Mouse (Mus musculus) stomach, postnatal 0 days (tissue): Measurements from ENCODE around the gene Kcnh6. TPM values are rescaled to one million over a fixed set of nuclear protein-coding genes. Genes with fewer than 3 reads are reported as not detected.
A peak's percentile ranks its signal among the peaks of the same experiment; 100 is the strongest.
"Not testable (repeated sequence)": the region's sequence is repeated elsewhere in the genome, so short reads cannot be mapped to it uniquely, and the experiment has no call there.

Experiments used
- ATAC-seq: fragments of 200-750 bp; cut with Nextera tagmentation; 2 replicates; pipeline ENCODE4 v1.8.0; 2017; ENCODE audit not compliant: low FRiP score, low TSS enrichment
- DNase-seq: peaks from one replicate; pipeline ENCODE4 v3.0.0-alpha.2; 2016; ENCODE audit warnings: low spot score
- H3K27ac ChIP-seq: fragments of 300-500 bp; sonication (generic); replicated peaks from 2 replicates; pipeline ENCODE4 v1.5.1; 2014; ENCODE audit warnings: mild to moderate bottlenecking, control low read depth
- H3K27me3 ChIP-seq: fragments of 300-500 bp; sonication (generic); 2 replicates; pipeline ENCODE4 v1.6.1; 2014; ENCODE audit warnings: low read length; ENCODE audit not compliant: control insufficient read depth, insufficient read depth
- H3K36me3 ChIP-seq: fragments of 300-500 bp; sonication (generic); 2 replicates; pipeline ENCODE4 v1.6.1; 2014; ENCODE audit warnings: low read length, mixed read lengths; ENCODE audit not compliant: control insufficient read depth, insufficient read depth
- H3K4me1 ChIP-seq: fragments of 300-500 bp; sonication (generic); replicated peaks from 2 replicates; pipeline ENCODE4 v1.6.1; 2014; ENCODE audit warnings: antibody characterized with exemption; ENCODE audit not compliant: control insufficient read depth, insufficient read depth
- H3K4me2 ChIP-seq: fragments of 300-500 bp; sonication (generic); replicated peaks from 2 replicates; pipeline ENCODE4 v1.6.1; 2014; ENCODE audit warnings: low read depth, mild to moderate bottlenecking, control low read depth, moderate library complexity
- H3K4me3 ChIP-seq: fragments of 300-500 bp; sonication (generic); 2 replicates; pipeline ENCODE4 v1.5.1; 2014; ENCODE audit warnings: low read depth, low read length, control low read depth
- H3K9ac ChIP-seq: fragments of 300-500 bp; sonication (generic); 2 replicates; pipeline ENCODE4 v1.6.1; 2014; ENCODE audit warnings: mild to moderate bottlenecking, low read length, control low read depth, mixed read lengths
- H3K9me3 ChIP-seq: fragments of 300-500 bp; sonication (generic); 2 replicates; pipeline ENCODE4 v1.6.1; 2016; ENCODE audit warnings: low read length; ENCODE audit not compliant: control insufficient read depth
- CTCF ChIP-seq: IDR thresholded peaks from 2 replicates; pipeline ENCODE4 v1.5.1; 2016; ENCODE audit warnings: antibody characterized with exemption, low read depth, mild to moderate bottlenecking, moderate library complexity
- EP300 ChIP-seq: optimal IDR thresholded peaks from 2 replicates; pipeline ENCODE3; 2016; ENCODE audit warnings: antibody characterized with exemption
- WGBS: fragments of 180-500 bp; shearing (Covaris S2); extraction: QIAGEN DNeasy Blood & Tissue Kit; methylation state at CpG from one replicate; pipeline ENCODE4 v1.1.7; 2014; 5-methylcytosine and 5-hydroxymethylcytosine counted together
- polyA plus RNA-seq: library from polyadenylated mRNA; unstranded; fragments of >200 nt; fragmentation: Nextera tagmentation; extraction: Ambion mirVana; gene quantifications from 2 replicates; pipeline ENCODE4 v1.2.1, GENCODE M21; 2015

The Kcnh6 gene
- polyA plus RNA-seq, 1 experiment from 2014 or later = 0.55 TPM

- no peak overlapping the region for H3K27ac ChIP-seq
- 70% methylated on average over 8 of the region's 8 CpGs for WGBS
- no peak overlapping the region for H3K4me2 ChIP-seq
- ATAC-seq (no peak), DNase-seq (no peak)
- H3K27me3 ChIP-seq = no peaks in the 10 kb centered on the region
- peaks cover 34% of the 10 kb centered on the region for H3K36me3 ChIP-seq
- H3K9me3 ChIP-seq = no peaks in the 10 kb centered on the region
- H3K4me1 ChIP-seq = no peaks in the 10 kb centered on the region
- H3K4me3 ChIP-seq = no peak overlapping the region
- H3K9ac ChIP-seq = no peak overlapping the region
- no peak for TF ChIP-seq EP300
These were observed 50.1 kb downstream of the Kcnh6 start for GRCm38 (mm10) chr11:106058020-106058419.

- no peak for ATAC-seq
- H3K27ac ChIP-seq = no peak overlapping the region
- no peaks in the 10 kb centered on the region for H3K4me1 ChIP-seq
- DNase-seq = no peak
- 76% methylated on average over 1 of the region's 1 CpGs for WGBS
- no peak overlapping the region for H3K4me2 ChIP-seq
- H3K4me3 ChIP-seq = no peak overlapping the region
- no peaks in the 10 kb centered on the region for H3K9me3 ChIP-seq
- H3K27me3 ChIP-seq = no peaks in the 10 kb centered on the region
- no peak overlapping the region for H3K9ac ChIP-seq
- TF ChIP-seq EP300 (no peak), CTCF (no peak)
- peaks cover 22% of the 10 kb centered on the region for H3K36me3 ChIP-seq
These were observed 52.6 kb downstream of the Kcnh6 start for GRCm38 (mm10) chr11:106060549-106060948.

- Histone ChIP-seq H3K4me3 (no peak overlapping the region), H3K36me3 (peaks cover 17% of the 10 kb centered on the region; the same call in 1 of the 2 replicates), H3K27ac (no peak overlapping the region), H3K4me1 (no peaks in the 10 kb centered on the region), H3K9me3 (no peaks in the 10 kb centered on the region), H3K27me3 (no peaks in the 10 kb centered on the region), H3K9ac (no peak overlapping the region), H3K4me2 (no peak overlapping the region)
- no peak for DNase-seq
- no peak for TF ChIP-seq CTCF
- no peak for TF ChIP-seq EP300
- 90% methylated on average over 1 of the region's 1 CpGs for WGBS
- no peak for ATAC-seq
These were observed 53.4 kb downstream of the Kcnh6 start for GRCm38 (mm10) chr11:106061311-106061710.

- Histone ChIP-seq H3K4me3 (no peak overlapping the region), H3K4me1 (no peaks in the 10 kb centered on the region), H3K4me2 (no peak overlapping the region), H3K27me3 (no peaks in the 10 kb centered on the region), H3K27ac (no peak overlapping the region), H3K36me3 (0 out of 2 replicates have a peak, but pooled peaks cover 4% of the 10 kb centered on the region), H3K9ac (no peak overlapping the region), H3K9me3 (no peaks in the 10 kb centered on the region)
- TF ChIP-seq CTCF = no peak
- TF ChIP-seq EP300 = no peak
- ATAC-seq = no peak
- no peak for DNase-seq
- 84% methylated on average over 5 of the region's 5 CpGs for WGBS
These were observed 55.8 kb downstream of the Kcnh6 start for GRCm38 (mm10) chr11:106063756-106064155.

GRCm38 (mm10) chr11:106065073-106065922, 57.4 kb downstream of the Kcnh6 start:
- ATAC-seq = no peak
- H3K4me2 ChIP-seq = peak overlapping the region; percentile 69
- H3K27ac ChIP-seq = no peak overlapping the region; the same call in 1 of the 2 replicates
- no peaks in the 10 kb centered on the region for H3K36me3 ChIP-seq
- H3K9me3 ChIP-seq = no peaks in the 10 kb centered on the region
- DNase-seq = no peak
- peak overlapping the region; percentile 82 for H3K4me3 ChIP-seq
- 34% methylated on average over 18 of the region's 18 CpGs for WGBS
- no peaks in the 10 kb centered on the region for H3K27me3 ChIP-seq
- H3K9ac ChIP-seq = peak overlapping the region; percentile 87; the same call in 1 of the 2 replicates
- H3K4me1 ChIP-seq = no peaks in the 10 kb centered on the region
- no peak for TF ChIP-seq CTCF
- TF ChIP-seq EP300 = no peak

GRCm38 (mm10) chr11:106065923-106066571, 58.1 kb downstream of the Kcnh6 start, which contains the start of gene Taco1:
Taco1 (plus strand) TSS chr11:106066061.
- TF ChIP-seq EP300 (no peak), CTCF (peak; percentile 51)
- peak; percentile 98 for DNase-seq
- H3K4me3 ChIP-seq = peak within 1 kb of the TSS; percentile 82
- H3K4me1 ChIP-seq = no peaks in the 10 kb centered on the region
- no peaks in the 10 kb centered on the region for H3K36me3 ChIP-seq
- H3K27me3 ChIP-seq = no peaks in the 10 kb centered on the region
- H3K9ac ChIP-seq = peak within 1 kb of the TSS; percentile 87
- peak within 1 kb of the TSS; percentile 98 for H3K27ac ChIP-seq
- peak within 1 kb of the TSS; percentile 69 for H3K4me2 ChIP-seq
- WGBS = under 1% methylated on average over 49 of the region's 49 CpGs
- ATAC-seq = peak; percentile 97
- no peaks in the 10 kb centered on the region for H3K9me3 ChIP-seq

- peak overlapping the region; percentile 98 for H3K27ac ChIP-seq
- H3K9me3 ChIP-seq, H3K4me1 ChIP-seq, ATAC-seq, H3K27me3 ChIP-seq, H3K36me3 ChIP-seq: not testable (repeated sequence)
- peak overlapping the region; percentile 87 for H3K9ac ChIP-seq
- peak overlapping the region; percentile 69 for H3K4me2 ChIP-seq
- peak overlapping the region; percentile 82 for H3K4me3 ChIP-seq
- WGBS = 11% methylated on average over 23 of the region's 23 CpGs
- peak; percentile 69 for DNase-seq
These were observed 58.7 kb downstream of the Kcnh6 start for GRCm38 (mm10) chr11:106066616-106067015.
